In genomic region chrX:60773645-60774044, GRCm38 (mm10) we compare ENCODE assay signal across 25 mouse cellular contexts.
A peak's percentile ranks its signal among the peaks of the same experiment; 100 is the strongest.
DNase-seq lines count a peak whose midpoint lies in the region; ATAC-seq lines count a peak whose summit lies in the region.
"Had no signal": no experiment of that assay in that cellular context is flagged by ENCODE, and none has a peak within 500 bp of the region (broad histone marks: within the 10 kb centered on the region; RNA-seq: fewer than 3 reads in every experiment).

No protein-coding gene starts in this region.

- no peak overlapping the region for H3K9ac ChIP-seq in heart, embryonic 15.5 days
- H3K9ac ChIP-seq: embryonic facial prominence, embryonic 12.5 days; embryonic facial prominence, embryonic 15.5 days; hindbrain, embryonic 14.5 days had no signal

- peak; percentile 66; the same call in 1 of the 2 replicates for ATAC-seq in heart, embryonic 15.5 days (replicated peaks; ENCODE audit: insufficient number of reproducible peaks, insufficient read depth, low FRiP score, low read depth)
- ATAC-seq: CD4-positive, CD25-positive, alpha-beta regulatory T cell, adult 4 months; forebrain, embryonic 14.5 days; hindbrain, postnatal 0 days; inflammation-experienced regulatory T-cells, adult 6 months; intestine, embryonic 16.5 days had no signal

- no peaks in the 10 kb centered on the region for H3K9me3 ChIP-seq in heart, embryonic 15.5 days (replicated peaks)
- H3K9me3 ChIP-seq: embryonic facial prominence, embryonic 12.5 days; embryonic facial prominence, embryonic 15.5 days had no signal

- no peaks in the 10 kb centered on the region for H3K27me3 ChIP-seq in heart, embryonic 15.5 days
- H3K27me3 ChIP-seq: embryonic facial prominence, embryonic 12.5 days; embryonic facial prominence, embryonic 15.5 days had no signal

- H3K4me3 ChIP-seq in heart, embryonic 15.5 days, result no peak overlapping the region
- H3K4me3 ChIP-seq: embryonic facial prominence, embryonic 12.5 days; embryonic facial prominence, embryonic 15.5 days had no signal

- H3K4me1 ChIP-seq in heart, embryonic 15.5 days (replicated peaks), result no peaks in the 10 kb centered on the region; the same call in 1 of the 2 replicates
- H3K4me1 ChIP-seq: embryonic facial prominence, embryonic 12.5 days; embryonic facial prominence, embryonic 15.5 days had no signal

- no peak for DNase-seq in heart, postnatal 14 days
- DNase-seq in heart, postnatal 4 days, result peak; percentile 7
- no peak for DNase-seq in heart, adult 11 months
- peak; percentile 1 for DNase-seq in lung, postnatal 10 days
- peak; percentile 4 for DNase-seq in lung, postnatal 25 days (ENCODE audit: low spot score)
- no peak for DNase-seq in gastrocnemius, adult 18-20 months (ENCODE audit: low spot score)
- DNase-seq: adrenal gland, adult 2 months; adrenal gland, postnatal 14 days; cerebellum, adult 11 months; cerebellum, adult 2 months; cerebellum, adult 9-11 months; cerebellum, postnatal 25 days; gastrocnemius, postnatal 10 days; gastrocnemius, postnatal 36 days; heart, postnatal 36 days; kidney, adult 18-20 months had no signal

- no peaks in the 10 kb centered on the region for H3K36me3 ChIP-seq in heart, embryonic 15.5 days
- H3K36me3 ChIP-seq: embryonic facial prominence, embryonic 12.5 days; embryonic facial prominence, embryonic 15.5 days had no signal

- WGBS in heart, embryonic 15.5 days, result 34% methylated on average over 5 of the region's 5 CpGs

- no peak overlapping the region for H3K4me2 ChIP-seq in heart, embryonic 15.5 days
- H3K4me2 ChIP-seq: embryonic facial prominence, embryonic 12.5 days; embryonic facial prominence, embryonic 15.5 days; hindbrain, embryonic 14.5 days had no signal

- intact Hi-C loops in heart, postnatal 14 days (cut with DNase I), result no loop called here

- H3K27ac ChIP-seq in heart, embryonic 15.5 days, result no peak overlapping the region
- H3K27ac ChIP-seq: embryonic facial prominence, embryonic 12.5 days; embryonic facial prominence, embryonic 15.5 days; hindbrain, embryonic 14.5 days; hindbrain, postnatal 0 days had no signal

Comparison
In these comparisons a context has a peak if more than half of its experiments do, and no peak if none do; other contexts are left out.
1. DNase-seq: peak in heart, postnatal 4 days (single experiment), lung, postnatal 10 days (single experiment) and lung, postnatal 25 days (single experiment); none in heart, postnatal 14 days (0 of 2), heart, adult 11 months (single experiment) and gastrocnemius, adult 18-20 months (single experiment).